Mouse (Mus musculus) cerebellum, postnatal 4 days (tissue): Measurements from ENCODE around the gene Itga8.

ENCODE experiments used
- DNase-seq, 2 experiments: peaks; one replicate each; pipeline ENCODE4 v3.0.0; 2022; ENCODE audit warnings: low spot score in 2 of 2, mixed read lengths in 1 of 2

Gene Itga8

GRCm38 (mm10) chr2:12301431-12302170 lies at the start of gene Itga8:
Gene Itga8 (minus strand): TSS chr2:12301922.
- DNase-seq: peak; percentile 92 to 93

GRCm38 (mm10) chr2:12348914-12349313 lies 47.2 kb upstream of the Itga8 start:
- no peak for DNase-seq

- no peak for DNase-seq
Observed at GRCm38 (mm10) chr2:12331962-12332361, 30.2 kb upstream of the Itga8 start.

- DNase-seq: no peak
Observed at GRCm38 (mm10) chr2:12329620-12330019, 27.9 kb upstream of the Itga8 start.

- DNase-seq: no peak
Observed at GRCm38 (mm10) chr2:12329068-12329407, 27.3 kb upstream of the Itga8 start.

GRCm38 (mm10) chr2:12328355-12329067 lies 26.8 kb upstream of the Itga8 start:
- DNase-seq: no peak

GRCm38 (mm10) chr2:12327691-12328354 lies 26.1 kb upstream of the Itga8 start:
- no peak for DNase-seq

GRCm38 (mm10) chr2:12327216-12327615 lies 25.5 kb upstream of the Itga8 start:
- DNase-seq: no peak

GRCm38 (mm10) chr2:12325868-12326267 lies 24.1 kb upstream of the Itga8 start:
- no peak for DNase-seq

- DNase-seq: no peak
Observed at GRCm38 (mm10) chr2:12325417-12325816, 23.7 kb upstream of the Itga8 start.

GRCm38 (mm10) chr2:12320914-12321313 lies 19.2 kb upstream of the Itga8 start:
- no peak for DNase-seq

GRCm38 (mm10) chr2:12318715-12319114 lies 17.0 kb upstream of the Itga8 start:
- DNase-seq: no peak

- no peak for DNase-seq
Observed at GRCm38 (mm10) chr2:12318036-12318435, 16.3 kb upstream of the Itga8 start.

GRCm38 (mm10) chr2:12317343-12317742 lies 15.6 kb upstream of the Itga8 start:
- DNase-seq: no peak

GRCm38 (mm10) chr2:12316361-12316760 lies 14.6 kb upstream of the Itga8 start:
- DNase-seq: no peak

- no peak for DNase-seq
Observed at GRCm38 (mm10) chr2:12314028-12314427, 12.3 kb upstream of the Itga8 start.

GRCm38 (mm10) chr2:12308466-12308865 lies 6.7 kb upstream of the Itga8 start:
- no peak for DNase-seq

GRCm38 (mm10) chr2:12307311-12307710 lies 5.6 kb upstream of the Itga8 start:
- DNase-seq: no peak

- no peak for DNase-seq
Observed at GRCm38 (mm10) chr2:12305064-12305650, 3.4 kb upstream of the Itga8 start.

GRCm38 (mm10) chr2:12300449-12301228 lies 1.1 kb downstream of the Itga8 start:
- no peak for DNase-seq

- DNase-seq: no peak
Observed at GRCm38 (mm10) chr2:12297287-12297686, 4.4 kb downstream of the Itga8 start.

- DNase-seq: no peak
Observed at GRCm38 (mm10) chr2:12295150-12295549, 6.6 kb downstream of the Itga8 start.
